Mouse (Mus musculus): ENCODE measurements around the gene Lrfn3. TPM values are rescaled to one million over a fixed set of nuclear protein-coding genes. Genes with fewer than 3 reads are reported as not detected.

Lrfn3 gene
- polyA plus RNA-seq, 1 experiment from 2014 or later, result 4.2 TPM

DNA sequence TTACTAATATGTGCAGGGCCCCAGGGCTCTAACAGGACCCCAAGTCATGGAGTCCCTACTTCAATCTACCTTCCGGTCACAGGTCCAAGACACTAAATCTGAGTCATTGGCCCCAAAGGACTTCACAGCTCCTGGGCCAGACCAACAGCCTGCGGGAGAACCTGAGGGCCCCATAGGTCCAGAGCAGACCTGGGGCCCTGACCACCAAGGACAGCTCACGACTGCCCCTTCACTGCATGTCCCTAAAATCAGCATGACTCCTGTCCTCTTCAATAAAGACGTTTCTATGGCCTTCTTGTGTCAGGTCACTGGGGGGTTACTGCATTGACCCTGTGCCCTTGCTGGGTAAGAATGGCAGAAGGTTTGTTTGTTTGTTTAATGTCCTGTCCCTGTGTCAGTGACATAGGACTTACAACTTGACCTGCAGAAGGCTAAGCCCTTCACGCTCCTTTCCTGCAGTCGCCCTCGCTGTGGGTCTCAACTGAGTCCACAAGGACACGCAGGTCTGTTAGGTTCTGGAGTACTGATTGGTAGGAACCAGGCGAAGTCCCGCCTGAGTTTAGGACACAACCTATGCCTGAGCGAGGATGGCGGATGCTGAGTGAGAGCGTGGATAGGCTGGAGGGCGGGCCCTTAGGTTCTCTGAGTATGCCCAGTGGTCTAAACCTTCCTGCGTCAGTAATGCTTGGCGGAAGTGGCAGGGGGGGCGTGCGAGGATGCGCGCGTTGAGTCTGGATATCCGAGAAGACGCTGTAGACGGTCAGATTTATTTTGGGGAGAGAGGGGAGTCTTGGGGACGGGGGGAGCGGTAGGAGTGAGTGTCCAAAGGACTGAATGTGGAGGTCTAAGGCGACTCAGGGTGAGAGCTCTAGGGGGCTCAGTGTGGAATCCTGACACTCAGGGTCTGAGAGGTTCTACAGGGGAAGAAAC, 54.2 kb downstream of the Lrfn3 start, which contains the start of gene Alkbh6:
Gene Alkbh6, plus strand, starts transcription at position 642 of the 930 bp plus-strand sequence.
- Histone ChIP-seq H3K27me3 (no peaks in the 10 kb centered on the region), H3K4me3 (peak within 1 kb of the TSS; percentile 59), H3K9me3 (no peaks in the 10 kb centered on the region), H3K27ac (peak within 1 kb of the TSS; percentile 41; the same call in 1 of the 2 replicates), H3K36me3 (peaks cover 5% of the 10 kb centered on the region; the same call in 1 of the 2 replicates), H3K4me2 (peak within 1 kb of the TSS; percentile 83), H3K4me1 (peaks cover 13% of the 10 kb centered on the region), H3K9ac (peak within 1 kb of the TSS; percentile 48)
- 3% methylated on average over 27 of the region's 27 CpGs for WGBS
- peak; percentile 99 for ATAC-seq (ENCODE audit: borderline replicate concordance, extremely low read depth, low FRiP score, low TSS enrichment)

DNA sequence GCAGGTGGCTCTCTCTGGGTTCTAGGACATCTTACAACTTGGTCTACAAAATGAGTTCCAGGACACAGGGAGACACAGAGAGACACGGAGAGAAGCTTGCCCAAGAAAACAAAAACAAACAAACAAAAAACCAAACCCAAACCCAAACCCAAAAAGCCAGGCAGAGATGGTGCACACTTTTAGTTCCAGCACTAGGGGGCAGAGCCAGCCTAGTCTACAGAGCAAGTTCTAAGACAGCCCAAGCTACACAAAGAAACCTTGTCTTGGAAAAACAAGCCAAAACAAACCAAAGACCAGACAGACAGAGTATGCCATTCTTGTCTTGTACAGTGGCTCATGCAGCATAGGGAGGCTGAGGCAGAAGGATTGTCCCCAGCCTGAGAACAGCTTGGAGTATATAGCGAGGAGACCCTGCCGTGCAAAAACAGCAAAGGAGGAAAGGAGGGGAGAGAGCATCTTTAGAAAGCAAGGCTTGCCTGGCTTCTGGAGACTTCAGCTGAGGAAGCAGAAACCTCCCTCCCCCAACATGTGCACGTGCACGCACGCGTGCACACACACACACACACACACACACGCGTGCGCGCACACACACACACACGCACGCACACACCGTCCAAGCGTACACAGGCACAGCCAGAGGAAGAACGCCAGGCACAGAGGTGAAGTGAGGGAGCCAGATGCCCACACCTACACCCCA, 56.3 kb downstream of the Lrfn3 start:
- no peaks in the 10 kb centered on the region for H3K9me3 ChIP-seq
- H3K4me1 ChIP-seq, result peaks cover 13% of the 10 kb centered on the region
- H3K27ac ChIP-seq, result no peak overlapping the region
- ATAC-seq (ENCODE audit: borderline replicate concordance, extremely low read depth, low FRiP score, low TSS enrichment), result no peak
- no peaks in the 10 kb centered on the region for H3K27me3 ChIP-seq
- H3K9ac ChIP-seq, result no peak overlapping the region
- H3K36me3 ChIP-seq, result peaks cover 19% of the 10 kb centered on the region; the same call in 1 of the 2 replicates
- WGBS, result 90% methylated on average over 16 of the region's 16 CpGs
- no peak overlapping the region for H3K4me3 ChIP-seq
- H3K4me2 ChIP-seq, result no peak overlapping the region

Other genes starting within 250 kb of the Lrfn3 start
- gene Zfp382, start 240.8 kb downstream of the Lrfn3 start, polyA plus RNA-seq (2015; fragmentation: Nextera tagmentation; extraction: Ambion mirVana), result 12.5 and 13.5 TPM in 2 replicates
- 16.6 and 18.4 TPM in 2 replicates for gene Zfp146, start 193.0 kb downstream of the Lrfn3 start, polyA plus RNA-seq (2015; fragmentation: Nextera tagmentation; extraction: Ambion mirVana)
- 17.7 and 18.9 TPM in 2 replicates for gene Cox7a1, start 178.6 kb downstream of the Lrfn3 start, polyA plus RNA-seq (2015; fragmentation: Nextera tagmentation; extraction: Ambion mirVana)
- gene Capns1, start 164.0 kb downstream of the Lrfn3 start, polyA plus RNA-seq (2015; fragmentation: Nextera tagmentation; extraction: Ambion mirVana), result 97.0 and 104 TPM in 2 replicates
- gene Polr2i, start 130.8 kb downstream of the Lrfn3 start, polyA plus RNA-seq (2015; fragmentation: Nextera tagmentation; extraction: Ambion mirVana), result 148 and 156 TPM in 2 replicates
- 168 and 180 TPM in 2 replicates for gene Tbcb, start 130.5 kb downstream of the Lrfn3 start, polyA plus RNA-seq (2015; fragmentation: Nextera tagmentation; extraction: Ambion mirVana)
- gene Ovol3, start 127.0 kb downstream of the Lrfn3 start, polyA plus RNA-seq (2015; fragmentation: Nextera tagmentation; extraction: Ambion mirVana), result not detected in 2 replicates
- 0.50 and 0.64 TPM in 2 replicates for gene Thap8, start 82.7 kb downstream of the Lrfn3 start, polyA plus RNA-seq (2015; fragmentation: Nextera tagmentation; extraction: Ambion mirVana)
- gene Wdr62, start 82.4 kb downstream of the Lrfn3 start, polyA plus RNA-seq (2015; fragmentation: Nextera tagmentation; extraction: Ambion mirVana), result 10.7 and 11.5 TPM in 2 replicates
- gene Clip3, start 71.0 kb downstream of the Lrfn3 start, polyA plus RNA-seq (2015; fragmentation: Nextera tagmentation; extraction: Ambion mirVana), result 18.6 and 18.8 TPM in 2 replicates
- gene Alkbh6, start 54.1 kb downstream of the Lrfn3 start, polyA plus RNA-seq (2015; fragmentation: Nextera tagmentation; extraction: Ambion mirVana), result 76.6 and 78.7 TPM in 2 replicates
- 25.1 and 29.5 TPM in 2 replicates for gene Syne4, start 48.0 kb downstream of the Lrfn3 start, polyA plus RNA-seq (2015; fragmentation: Nextera tagmentation; extraction: Ambion mirVana)
- 1.9 TPM in 1 of 2 replicates, not detected in the other for gene E130208F15Rik, start 41.0 kb downstream of the Lrfn3 start, polyA plus RNA-seq (2015; fragmentation: Nextera tagmentation; extraction: Ambion mirVana)
- 18.2 and 19.5 TPM in 2 replicates for gene Sdhaf1, start 38.9 kb downstream of the Lrfn3 start, polyA plus RNA-seq (2015; fragmentation: Nextera tagmentation; extraction: Ambion mirVana)
- 50.8 and 56.1 TPM in 2 replicates for gene Tyrobp, start 51.0 kb upstream of the Lrfn3 start, polyA plus RNA-seq (2015; fragmentation: Nextera tagmentation; extraction: Ambion mirVana)
- gene Hcst, start 57.1 kb upstream of the Lrfn3 start, polyA plus RNA-seq (2015; fragmentation: Nextera tagmentation; extraction: Ambion mirVana), result 0.70 and 2.3 TPM in 2 replicates
- gene Nfkbid, start 59.0 kb upstream of the Lrfn3 start, polyA plus RNA-seq (2015; fragmentation: Nextera tagmentation; extraction: Ambion mirVana), result 1.5 and 2.1 TPM in 2 replicates
- gene Aplp1, start 82.8 kb upstream of the Lrfn3 start, polyA plus RNA-seq (2015; fragmentation: Nextera tagmentation; extraction: Ambion mirVana), result 23.9 and 24.4 TPM in 2 replicates
- gene Kirrel2, start 94.9 kb upstream of the Lrfn3 start, polyA plus RNA-seq (2015; fragmentation: Nextera tagmentation; extraction: Ambion mirVana), result not detected in 2 replicates
- gene Nphs1, start 95.5 kb upstream of the Lrfn3 start, polyA plus RNA-seq (2015; fragmentation: Nextera tagmentation; extraction: Ambion mirVana), result 0.08 TPM in 1 of 2 replicates, not detected in the other
- 0.25 and 0.44 TPM in 2 replicates for gene Prodh2, start 130.8 kb upstream of the Lrfn3 start, polyA plus RNA-seq (2015; fragmentation: Nextera tagmentation; extraction: Ambion mirVana)
- gene Arhgap33, start 172.3 kb upstream of the Lrfn3 start, polyA plus RNA-seq (2015; fragmentation: Nextera tagmentation; extraction: Ambion mirVana), result 7.7 and 9.3 TPM in 2 replicates
- 32.1 and 33.6 TPM in 2 replicates for gene Hspb6, start 189.4 kb upstream of the Lrfn3 start, polyA plus RNA-seq (2015; fragmentation: Nextera tagmentation; extraction: Ambion mirVana)
- gene Proser3, start 189.5 kb upstream of the Lrfn3 start, polyA plus RNA-seq (2015; fragmentation: Nextera tagmentation; extraction: Ambion mirVana), result 13.2 and 18.3 TPM in 2 replicates
- 36.0 and 38.8 TPM in 2 replicates for gene Lin37, start 197.1 kb upstream of the Lrfn3 start, polyA plus RNA-seq (2015; fragmentation: Nextera tagmentation; extraction: Ambion mirVana)
- 99.0 TPM in 2 replicates for gene U2af1l4, start 200.5 kb upstream of the Lrfn3 start, polyA plus RNA-seq (2015; fragmentation: Nextera tagmentation; extraction: Ambion mirVana)
- 13.0 and 15.1 TPM in 2 replicates for gene Gm49396, start 200.6 kb upstream of the Lrfn3 start, polyA plus RNA-seq (2015; fragmentation: Nextera tagmentation; extraction: Ambion mirVana)
- 119 and 124 TPM in 2 replicates for gene Psenen, start 200.9 kb upstream of the Lrfn3 start, polyA plus RNA-seq (2015; fragmentation: Nextera tagmentation; extraction: Ambion mirVana)
- gene Igflr1, start 202.7 kb upstream of the Lrfn3 start, polyA plus RNA-seq (2015; fragmentation: Nextera tagmentation; extraction: Ambion mirVana), result 4.6 and 5.0 TPM in 2 replicates
- 8.4 and 10.0 TPM in 2 replicates for gene Kmt2b, start 226.0 kb upstream of the Lrfn3 start, polyA plus RNA-seq (2015; fragmentation: Nextera tagmentation; extraction: Ambion mirVana)
- 2.3 and 3.7 TPM in 2 replicates for gene Zbtb32, start 236.1 kb upstream of the Lrfn3 start, polyA plus RNA-seq (2015; fragmentation: Nextera tagmentation; extraction: Ambion mirVana)

Measured in lung, embryonic 15.5 days (tissue).